19 mouse cellular contexts compared by ENCODE assay signal in genomic region chr11:16498756-16499680, GRCm38 (mm10). TPM values are rescaled to one million over a fixed set of nuclear protein-coding genes. Genes with fewer than 3 reads are reported as not detected.
A peak's percentile ranks its signal among the peaks of the same experiment; 100 is the strongest.
DNase-seq lines count a peak whose midpoint lies in the region; ATAC-seq and TF ChIP-seq lines count a peak whose summit lies in the region.
"Had no signal": no experiment of that assay in that cellular context is flagged by ENCODE, and none has a peak within 500 bp of the region (broad histone marks: within the 10 kb centered on the region; RNA-seq: fewer than 3 reads in every experiment).

No protein-coding gene starts in this region.

- TF ChIP-seq CTCF in hindbrain, postnatal 0 days (IDR thresholded peaks at IDR 0.05; ENCODE audit: low read depth), result no peak

- H3K36me3 ChIP-seq in ES-E14 (ENCODE audit: control insufficient read depth, insufficient read depth, low read length, poor library complexity, severe bottlenecking), result peaks cover 6% of the 10 kb centered on the region
- H3K36me3 ChIP-seq in hindbrain, postnatal 0 days (ENCODE audit: insufficient read depth, low read length), result peaks cover 11% of the 10 kb centered on the region

- DNase-seq in gastrocnemius, adult 18-20 months (ENCODE audit: low spot score), result peak; percentile 12
- no peak for DNase-seq in gastrocnemius, postnatal 4 days (ENCODE audit: low spot score in 2 of 2)
- DNase-seq in right cerebral cortex, postnatal 14 days, result peak; percentile 9
- DNase-seq in right cerebral cortex, adult 18-20 months, result no peak
- no peak for DNase-seq in ES-E14 (ENCODE audit: low read depth, low spot score)
- DNase-seq in brain, adult 2 months (ENCODE audit: low read depth, low spot score), result peak; percentile 12
- DNase-seq in hindbrain, postnatal 0 days (ENCODE audit: low spot score), result no peak
- DNase-seq in kidney, adult 8-10 months, result no peak
- DNase-seq: adrenal gland, postnatal 10 days; cerebellum, adult 18-20 months; cerebellum, postnatal 25 days; gastrocnemius, postnatal 36 days; spleen, adult 18-20 months; thymus, postnatal 36 days had no signal

- no peak overlapping the region for H3K4me3 ChIP-seq in ES-E14 (ENCODE audit: insufficient read depth in 1 of 2, low read depth in 1 of 2, low read length in 2 of 2, poor library complexity in 1 of 2, severe bottlenecking in 1 of 2)
- no peak overlapping the region for H3K4me3 ChIP-seq in hindbrain, postnatal 0 days (ENCODE audit: low read length)
- H3K4me3 ChIP-seq: forebrain, embryonic 13.5 days; limb, embryonic 15.5 days; liver, embryonic 15.5 days had no signal

- WGBS in hindbrain, postnatal 0 days, result 25% methylated on average over 1 of the region's 1 CpGs

- H3K9ac ChIP-seq in ES-E14 (ENCODE audit: insufficient read depth, low read depth, low read length, poor library complexity, severe bottlenecking), result no peak overlapping the region
- no peak overlapping the region for H3K9ac ChIP-seq in hindbrain, postnatal 0 days (replicated peaks; ENCODE audit: low read length)
- H3K9ac ChIP-seq: forebrain, embryonic 13.5 days; limb, embryonic 15.5 days; liver, embryonic 15.5 days had no signal

- peak overlapping the region; percentile 90 for H3K27ac ChIP-seq in ES-E14 (ENCODE audit: insufficient read depth, low read depth, low read length, poor library complexity, severe bottlenecking)
- H3K27ac ChIP-seq in hindbrain, postnatal 0 days, result no peak overlapping the region
- H3K27ac ChIP-seq: forebrain, embryonic 13.5 days; limb, embryonic 15.5 days; liver, embryonic 15.5 days had no signal

- no peaks in the 10 kb centered on the region for H3K9me3 ChIP-seq in ES-E14 (ENCODE audit: control insufficient read depth, insufficient read depth, low read depth, low read length)
- H3K9me3 ChIP-seq in hindbrain, postnatal 0 days (ENCODE audit: low read length), result no peaks in the 10 kb centered on the region
- H3K9me3 ChIP-seq: forebrain, embryonic 13.5 days; limb, embryonic 15.5 days; liver, embryonic 15.5 days had no signal

- in situ Hi-C loops in ES-E14 (cut with MboI; ENCODE audit: low sequenced_read_pairs in 2 of 2, unreplicated experiment in 2 of 2), result no loop called here

- ATAC-seq in hindbrain, postnatal 0 days, result no peak
- ATAC-seq: forebrain, embryonic 13.5 days; hindbrain, embryonic 16.5 days; intestine, postnatal 0 days had no signal

- H3K27me3 ChIP-seq in hindbrain, postnatal 0 days (ENCODE audit: insufficient read depth, low read length), result no peaks in the 10 kb centered on the region
- H3K27me3 ChIP-seq: forebrain, embryonic 13.5 days; limb, embryonic 15.5 days; liver, embryonic 15.5 days had no signal

- peaks cover 2 to 12% of the 10 kb centered on the region in 2 experiments; a peak in 3 of 4 replicates for H3K4me1 ChIP-seq in ES-E14 (ENCODE audit: control insufficient read depth in 2 of 2, insufficient read depth in 2 of 2, low read length in 2 of 2, poor library complexity in 1 of 2)
- H3K4me1 ChIP-seq in hindbrain, postnatal 0 days (ENCODE audit: insufficient read depth, low read length), result no peaks in the 10 kb centered on the region
- H3K4me1 ChIP-seq: forebrain, embryonic 13.5 days; limb, embryonic 15.5 days had no signal

- no peak overlapping the region for H3K4me2 ChIP-seq in hindbrain, postnatal 0 days (ENCODE audit: low read depth, low read length)
- H3K4me2 ChIP-seq: forebrain, embryonic 13.5 days; limb, embryonic 15.5 days; liver, embryonic 15.5 days had no signal

TF ChIP-seq in ES-E14, 5 proteins besides CTCF, POLR2A, EP300 and RAD21:
- TF ChIP-seq MAFK (IDR thresholded peaks at IDR 0.05; ENCODE audit: insufficient read depth, low read depth, low read length) (peak; percentile 94), ZNF384 (IDR thresholded peaks at IDR 0.05; ENCODE audit: low read depth, low read length) (0 out of 2 replicates have a peak, but pooled peaks have one; percentile 30), ZC3H11A (IDR thresholded peaks at IDR 0.05; ENCODE audit: borderline replicate concordance, low read depth, low read length) (no peak)
TF ChIP-seq in ES-E14: peak in this region for 2.

RNA-seq across cellular contexts. Expression of gene Sec61g, which starts 9.3 kb away (rescaled TPM):
- total RNA-seq in gastrocnemius, adult 18-20 months (2021), result 1 to 10 TPM; 2.9 to 4.2 TPM
- 1 to 10 TPM; 6.7 to 8.3 TPM for total RNA-seq in gastrocnemius, postnatal 4 days (2021)
- total RNA-seq in ES-E14 (2012; rRNA removed), result 71.0 and 77.6 TPM in 2 replicates
- 14.9 and 22.2 TPM in 2 replicates for total RNA-seq in hindbrain, postnatal 0 days (2014; rRNA removed)
- 31.1 and 34.6 TPM in 2 replicates for polyA plus RNA-seq in hindbrain, postnatal 0 days (2015; fragmentation: Nextera tagmentation; extraction: Ambion mirVana)

Comparison
In these comparisons a context has a peak if more than half of its experiments do, and no peak if none do; other contexts are left out.
1. DNase-seq: peak in gastrocnemius, adult 18-20 months (single experiment), right cerebral cortex, postnatal 14 days (single experiment) and brain, adult 2 months (single experiment); none in gastrocnemius, postnatal 4 days (0 of 2), right cerebral cortex, adult 18-20 months (single experiment), ES-E14 (single experiment), hindbrain, postnatal 0 days (single experiment) and kidney, adult 8-10 months (0 of 2).